Mouse (Mus musculus) left cerebral cortex, adult 11 months (tissue): ENCODE measurements around the gene Brf1.

Experiments used
- DNase-seq: peaks from one replicate; pipeline ENCODE4 v3.0.0; 2022; ENCODE audit warnings: low spot score

Brf1 gene

DNA sequence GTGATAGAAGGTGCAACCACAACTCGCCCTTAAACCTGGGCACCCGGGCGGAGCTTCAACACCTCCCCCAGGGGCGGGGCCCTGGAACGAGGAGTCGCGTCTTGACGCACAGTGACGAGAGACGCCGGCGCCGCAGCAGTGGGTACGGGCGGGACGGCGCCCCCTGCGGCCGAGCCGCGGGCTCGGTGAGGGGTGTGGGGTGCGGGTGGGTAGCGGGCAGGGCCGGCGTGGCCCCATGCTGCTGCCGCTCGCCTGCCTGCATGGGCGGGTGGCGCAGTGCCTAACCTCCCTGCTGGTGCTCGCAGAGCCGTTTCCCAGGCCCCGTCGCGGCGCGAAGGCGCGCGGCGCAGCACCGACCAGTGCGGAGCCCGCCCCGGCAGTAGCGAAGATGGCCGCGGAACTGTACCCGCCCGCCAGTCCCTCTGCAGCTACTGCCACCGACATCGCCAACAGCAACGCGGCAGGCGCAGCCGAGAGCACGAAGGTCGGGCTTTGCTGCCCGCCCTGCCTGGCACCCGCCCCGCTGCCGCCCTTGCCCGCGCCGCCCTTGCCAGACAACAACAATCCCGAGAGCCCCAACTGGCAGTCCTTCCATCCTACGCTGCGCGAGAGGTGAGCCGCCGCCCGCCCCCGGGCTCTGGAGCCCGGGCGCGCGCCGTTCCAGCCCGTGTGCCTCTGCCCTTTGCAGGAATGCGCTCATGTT lies 24.0 kb downstream of the Brf1 start, which contains the start of gene Btbd6:
Gene Btbd6 (plus strand): TSS at position 112 of the 703 bp plus-strand sequence.
- DNase-seq: peak; percentile 80

GRCm38 (mm10) chr12:112974736-112975135 lies 25.8 kb downstream of the Brf1 start:
- DNase-seq: no peak

DNA sequence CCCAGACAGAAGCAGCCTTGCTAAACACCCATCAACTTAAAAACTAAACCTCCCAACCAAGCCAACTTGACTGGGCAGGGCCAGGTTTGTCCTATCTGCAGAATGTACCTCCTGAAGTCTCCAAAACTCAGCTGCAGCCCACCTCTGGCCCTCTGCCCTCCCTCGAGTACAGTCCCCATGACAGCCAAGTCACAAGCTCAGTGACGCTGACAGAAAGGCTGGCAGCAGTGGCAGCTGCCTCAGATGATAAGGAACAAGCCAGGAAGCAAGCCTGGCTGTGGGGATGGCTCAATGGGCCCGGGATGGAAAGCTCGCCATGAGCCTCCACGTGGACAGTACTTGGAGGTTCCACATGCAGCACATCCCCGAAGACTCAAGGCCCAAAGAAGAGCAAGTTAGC lies 30.9 kb downstream of the Brf1 start:
- DNase-seq: no peak

DNA sequence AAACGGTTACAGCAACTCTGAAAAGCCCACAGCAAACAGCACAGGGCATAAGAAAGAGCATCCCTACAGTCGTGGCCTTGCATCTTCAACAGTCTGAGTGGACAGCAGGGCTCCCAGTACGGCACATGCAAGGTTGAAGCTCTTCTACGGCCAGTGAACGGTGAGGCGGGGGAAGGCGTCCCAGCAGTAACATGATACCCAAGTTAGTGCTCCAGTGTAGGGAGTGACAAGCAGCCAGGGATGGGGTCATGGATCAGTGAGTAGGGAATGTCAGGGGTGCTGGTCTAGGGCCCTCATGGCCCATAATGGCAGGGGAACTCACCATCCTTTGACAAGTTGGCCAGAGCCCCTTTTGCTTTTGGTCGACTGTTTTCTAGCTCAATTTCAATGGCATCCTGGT lies 31.6 kb downstream of the Brf1 start:
- no peak for DNase-seq

DNA sequence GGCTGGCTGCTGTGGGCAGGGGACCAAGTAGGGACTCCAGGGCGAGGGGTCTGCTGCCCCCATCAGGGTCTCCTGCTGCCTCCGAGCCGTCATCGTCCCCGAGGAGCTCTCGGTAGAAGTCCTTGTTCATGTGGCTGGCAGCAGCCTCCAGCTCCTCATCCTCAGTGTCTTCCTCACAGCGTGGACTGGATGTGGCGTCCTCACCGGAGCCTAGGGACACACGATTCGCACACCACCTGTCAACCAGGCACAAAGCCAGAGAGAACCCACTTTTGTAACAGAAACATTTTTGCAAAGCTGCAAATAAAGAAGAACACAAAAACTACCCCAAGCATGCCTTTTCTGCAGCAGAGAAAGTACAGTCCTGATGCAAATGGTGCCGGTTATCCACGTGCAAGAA lies 34.7 kb downstream of the Brf1 start:
- no peak for DNase-seq

- DNase-seq: no peak
Measured at GRCm38 (mm10) chr12:112961872-112962271, 38.6 kb downstream of the Brf1 start.

DNA sequence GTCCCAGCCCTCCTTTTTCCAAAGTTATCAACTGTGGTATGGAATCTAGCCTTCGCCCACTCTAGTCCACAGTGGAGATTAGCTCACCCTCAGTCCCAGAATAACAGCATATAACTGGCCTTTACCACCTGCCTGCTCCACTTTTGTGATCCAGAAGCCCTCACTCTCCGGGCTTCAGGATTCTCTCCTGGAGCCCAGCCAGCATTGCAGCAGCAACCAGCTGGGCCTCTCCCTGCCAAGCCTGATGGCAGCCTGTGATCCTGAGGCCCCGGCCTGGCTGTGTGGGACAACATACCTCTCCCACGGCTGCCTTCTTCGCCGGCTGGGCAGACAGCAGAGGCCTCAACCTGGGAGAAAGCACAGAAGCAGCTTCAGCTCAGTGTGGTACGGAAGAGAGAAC lies 39.1 kb downstream of the Brf1 start:
- DNase-seq: no peak

- no peak for DNase-seq
Measured at GRCm38 (mm10) chr12:112959421-112959820, 41.1 kb downstream of the Brf1 start.

DNA sequence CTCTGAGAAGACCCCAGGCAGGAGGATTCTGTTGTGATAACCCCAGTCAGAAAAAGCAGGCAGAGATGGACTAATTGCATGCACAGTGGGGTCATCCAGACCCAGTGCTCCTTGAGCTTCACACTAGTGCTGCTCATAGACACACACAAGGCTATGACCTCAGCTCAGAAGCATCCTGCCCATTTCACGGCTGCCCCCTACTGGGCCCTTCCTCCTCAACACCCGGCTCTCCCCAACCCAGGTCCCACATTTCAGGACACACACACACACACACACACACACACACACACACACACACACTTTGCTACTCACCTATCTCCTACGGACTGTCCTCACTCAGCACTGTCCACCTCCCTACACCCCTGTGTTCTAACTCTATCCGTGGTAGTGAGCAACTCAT lies 42.2 kb downstream of the Brf1 start:
- no peak for DNase-seq

DNA sequence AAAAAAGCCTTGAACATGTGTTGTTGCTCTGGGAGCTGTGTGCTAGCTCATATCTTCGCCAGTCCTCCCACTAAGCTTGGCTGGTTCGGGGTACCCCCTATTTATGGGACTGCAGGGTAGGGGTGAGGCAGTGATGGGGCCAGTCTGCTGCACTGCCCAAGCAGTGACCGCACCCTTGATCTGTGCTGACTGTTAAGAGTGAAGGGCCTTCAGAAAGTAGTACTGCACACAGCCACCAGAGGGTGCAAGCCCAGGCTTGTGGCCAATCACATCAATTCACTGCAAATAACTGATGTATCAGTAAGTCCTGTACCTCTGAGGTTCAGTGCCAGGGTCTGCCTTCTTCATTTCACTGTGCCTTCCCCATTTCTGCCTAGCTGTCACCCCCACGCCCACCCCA lies 44.7 kb downstream of the Brf1 start:
- DNase-seq: peak; percentile 64

DNA sequence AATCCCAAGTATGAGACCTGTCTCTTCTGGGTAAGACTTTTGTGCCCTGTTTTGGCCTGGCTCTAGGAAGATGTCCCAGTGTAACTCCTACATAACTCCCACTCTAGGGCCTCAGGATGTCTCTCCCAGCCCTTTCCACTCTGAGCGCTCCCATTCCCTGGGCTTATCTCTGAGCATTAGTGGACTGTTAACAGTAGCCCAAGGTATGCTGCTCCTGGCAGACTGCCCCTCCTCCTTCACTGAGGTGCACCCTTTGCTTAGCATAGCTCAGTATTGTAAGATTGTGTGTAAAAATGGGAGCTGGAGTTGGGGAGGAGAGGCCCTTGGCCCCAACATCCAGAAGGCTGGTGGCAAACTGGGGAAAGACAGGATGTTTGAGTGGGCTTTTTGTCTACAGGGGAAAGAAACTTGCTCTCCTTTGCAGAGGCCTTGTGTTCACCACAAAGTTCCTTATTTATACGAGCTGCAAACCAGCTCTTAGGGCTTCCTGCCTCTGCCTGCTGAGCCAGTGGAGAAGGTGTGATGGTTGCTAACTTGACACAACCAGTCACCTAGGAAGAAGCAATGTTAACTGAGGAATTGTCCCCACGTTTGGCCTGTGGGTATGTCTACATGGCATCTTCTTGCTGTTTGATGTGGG lies 47.5 kb downstream of the Brf1 start:
- no peak for DNase-seq

GRCm38 (mm10) chr12:112952433-112952832 lies 48.1 kb downstream of the Brf1 start:
- DNase-seq: no peak

DNA sequence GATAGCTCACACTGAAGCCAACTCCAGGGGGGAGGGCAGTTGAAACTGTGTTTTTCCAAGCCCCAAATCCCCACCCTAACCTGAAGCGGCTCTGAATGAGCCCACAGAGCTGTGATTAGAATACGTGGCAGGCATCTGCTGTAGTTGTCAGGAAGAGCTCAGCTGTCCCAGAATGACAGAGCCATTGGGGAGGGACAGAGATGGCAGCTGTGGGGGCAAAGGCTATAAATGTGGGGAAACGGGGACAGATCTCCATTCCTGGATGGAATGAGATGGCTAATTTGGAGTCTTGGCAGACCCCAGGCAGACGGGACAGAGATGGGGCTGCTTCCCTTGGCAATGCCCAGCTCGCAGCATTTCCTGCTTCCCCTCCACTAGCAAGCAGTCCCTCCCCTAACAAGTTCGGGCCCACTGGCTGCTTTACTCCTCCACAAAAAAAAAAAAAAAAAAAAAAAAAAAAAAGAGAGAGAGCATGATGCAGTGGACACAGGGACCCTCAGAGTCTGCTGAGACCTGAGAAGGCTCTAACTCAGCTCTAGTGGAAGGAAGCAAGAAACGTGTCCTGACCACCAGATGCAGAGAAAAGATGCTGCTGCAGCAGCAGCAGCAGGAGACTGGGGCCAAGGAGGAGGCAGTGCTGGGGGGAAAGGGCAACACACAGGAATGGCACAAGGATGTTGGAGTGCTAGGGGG lies 49.2 kb downstream of the Brf1 start:
- no peak for DNase-seq

DNA sequence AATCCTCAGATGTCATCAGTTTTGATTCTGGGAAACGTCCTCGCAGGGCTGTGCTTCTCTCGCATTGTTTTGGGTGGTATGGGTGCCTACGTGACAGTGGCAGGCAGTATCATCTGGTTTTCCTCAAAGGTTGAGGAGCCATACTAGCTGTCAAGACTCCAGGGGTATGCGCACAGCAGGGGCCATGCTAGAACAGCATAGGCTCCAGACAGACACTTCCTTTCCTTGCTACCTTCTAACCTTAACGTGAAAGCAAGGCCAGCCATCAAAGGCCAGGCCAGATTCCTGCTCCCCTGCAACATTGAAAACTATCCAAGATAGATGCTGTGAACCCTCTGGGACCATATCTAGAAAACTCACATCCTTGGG lies 49.8 kb downstream of the Brf1 start:
- no peak for DNase-seq

DNA sequence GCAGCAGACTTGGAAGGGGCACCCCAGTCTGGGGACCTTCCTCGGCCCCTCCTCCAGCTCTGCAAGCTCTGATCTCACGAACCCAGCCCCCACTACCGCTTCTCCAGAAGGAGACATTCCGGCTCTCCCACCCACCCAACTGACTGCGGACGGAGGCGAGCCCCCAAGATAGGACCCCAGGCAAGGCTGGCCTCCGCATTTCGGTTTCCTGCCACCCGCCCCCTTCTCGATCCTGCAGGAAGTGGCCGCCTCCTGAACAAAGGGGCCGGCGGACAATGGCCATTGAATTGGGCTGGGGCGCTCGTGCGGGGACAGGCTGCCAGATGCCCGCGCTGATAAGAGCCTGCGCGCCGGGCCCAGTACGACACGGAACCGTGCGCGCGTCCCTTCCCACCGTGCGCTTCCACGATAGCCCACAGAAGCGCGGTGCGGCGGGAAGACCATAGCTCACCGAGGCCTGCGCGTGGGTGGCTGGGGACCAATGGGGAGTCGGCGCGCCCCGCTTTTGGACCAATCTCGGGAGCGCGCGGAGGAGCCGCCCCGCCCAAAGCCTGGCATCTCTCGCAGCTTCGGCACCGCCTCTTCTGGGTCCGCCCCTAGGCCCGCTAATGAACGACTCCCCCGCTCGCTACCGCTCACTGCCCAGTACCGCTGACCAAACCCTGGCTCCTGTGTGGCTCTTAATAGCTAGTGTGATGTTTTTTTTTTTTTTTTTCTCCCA lies 50.3 kb downstream of the Brf1 start:
- peak; percentile 89 for DNase-seq

DNA sequence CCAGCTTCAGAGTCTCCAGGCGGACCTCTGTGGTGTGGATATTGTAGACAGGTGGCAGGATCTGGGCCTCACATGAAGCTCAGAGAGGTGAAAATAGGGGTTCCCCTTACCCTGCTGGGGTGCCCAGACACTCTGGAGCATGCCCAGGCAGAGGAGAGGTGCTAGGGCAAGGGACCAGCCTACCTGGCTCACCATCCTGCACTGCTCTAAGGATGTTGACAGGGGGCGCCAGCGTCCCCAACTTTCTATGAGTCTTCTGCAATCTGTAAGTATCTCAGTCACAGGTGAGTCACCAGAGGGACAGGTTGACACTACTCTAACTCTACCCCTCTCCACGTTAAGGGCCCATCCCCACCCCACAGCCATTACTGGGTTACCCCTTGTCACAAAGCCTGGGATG lies 53.2 kb downstream of the Brf1 start:
- DNase-seq: no peak

DNA sequence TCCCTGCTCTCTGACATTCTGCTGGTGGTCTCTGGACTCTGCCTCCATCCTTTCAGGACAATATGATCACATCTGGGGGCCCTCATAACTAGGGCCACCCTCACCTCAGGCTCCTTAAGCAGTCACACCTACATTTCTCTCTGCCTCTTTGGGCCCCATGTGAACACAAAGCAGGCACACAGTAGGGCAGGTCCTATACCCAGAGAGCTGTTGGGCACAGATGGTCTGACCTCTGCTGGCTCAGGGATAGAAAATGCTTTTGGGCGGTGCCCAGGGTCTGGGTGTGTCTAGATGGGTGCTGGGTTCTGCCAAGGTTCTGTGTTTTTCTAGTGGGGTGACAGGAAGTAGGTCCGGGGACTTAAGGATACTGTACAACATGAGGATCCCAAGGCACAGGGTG lies 56.8 kb downstream of the Brf1 start:
- no peak for DNase-seq

DNA sequence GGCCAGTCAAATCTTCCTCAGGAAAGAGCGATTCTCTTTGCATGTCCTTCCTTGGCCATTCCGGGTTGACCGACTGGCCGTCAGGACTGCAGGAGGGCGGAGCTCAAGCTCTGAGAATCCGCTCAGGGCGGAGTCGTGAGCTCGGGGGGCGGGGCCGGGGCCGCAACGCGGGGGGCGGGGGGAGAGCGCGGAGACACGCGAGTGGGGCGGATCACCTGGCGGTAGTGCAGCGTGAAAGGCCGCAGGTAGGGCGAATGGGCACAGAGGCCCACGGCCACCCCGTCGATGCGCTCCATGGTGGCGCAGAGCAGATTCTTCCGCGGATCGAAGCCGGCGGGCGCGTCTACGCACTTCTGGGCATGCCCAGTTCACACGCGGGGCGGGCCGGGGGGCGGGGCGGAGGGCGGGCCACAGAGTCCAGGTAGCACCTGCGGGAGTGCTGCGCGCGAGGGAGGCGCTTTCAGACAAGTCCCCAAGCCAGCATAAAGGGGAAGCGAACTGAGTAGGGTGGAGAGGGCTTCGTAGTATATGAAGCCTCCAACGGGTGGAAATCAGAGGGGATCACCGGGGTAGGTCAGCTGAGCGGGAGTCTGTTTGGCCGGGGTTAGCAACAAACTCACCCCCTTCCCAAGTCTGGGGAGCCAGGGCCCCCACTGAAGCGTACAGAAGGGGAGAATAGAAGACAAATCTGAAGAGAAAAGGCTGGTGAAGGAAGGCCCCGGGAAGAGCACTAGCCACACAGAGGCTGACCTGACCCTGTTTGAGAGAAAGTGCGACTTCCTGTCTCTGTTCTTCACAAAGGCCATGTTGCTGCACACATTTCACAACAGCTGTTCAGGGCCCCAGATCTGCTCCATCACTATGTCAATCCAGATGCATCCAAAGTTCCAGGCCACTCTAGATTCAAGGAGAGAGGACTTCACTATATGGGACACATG lies 58.5 kb downstream of the Brf1 start, which contains the start of gene Nudt14:
Gene Nudt14 (minus strand): TSS at position 349 of the 938 bp plus-strand sequence.
- no peak for DNase-seq

DNA sequence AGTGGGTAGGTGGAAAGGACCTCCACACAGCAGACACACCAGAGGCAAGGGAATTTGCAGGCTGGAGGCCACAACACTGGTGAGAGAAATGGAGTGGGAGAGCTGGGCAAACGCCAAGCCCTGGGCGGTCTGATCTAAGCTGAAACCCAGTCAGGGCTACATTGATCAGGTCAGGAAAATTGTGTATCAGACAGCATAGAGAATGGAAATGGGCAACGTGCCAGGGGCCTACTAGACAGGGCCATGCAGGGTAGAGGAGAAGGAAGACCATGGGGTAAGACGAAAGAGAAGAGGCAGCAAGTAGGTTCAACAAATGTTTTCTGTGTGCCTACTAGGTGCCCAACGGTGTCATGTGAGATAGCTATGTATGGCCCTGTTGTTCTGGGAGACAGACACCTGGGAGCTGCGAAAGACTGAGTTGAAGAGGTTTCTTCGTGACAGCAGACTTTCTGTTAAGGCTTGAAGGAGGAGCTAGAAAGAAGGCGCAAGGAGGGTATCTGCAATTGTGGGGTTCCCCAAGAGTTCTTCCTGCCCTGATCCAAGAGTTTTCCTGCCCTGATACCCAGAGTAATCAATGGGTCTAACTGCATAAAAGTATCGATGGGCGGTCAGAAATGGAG lies 59.2 kb downstream of the Brf1 start:
- DNase-seq: no peak

DNA sequence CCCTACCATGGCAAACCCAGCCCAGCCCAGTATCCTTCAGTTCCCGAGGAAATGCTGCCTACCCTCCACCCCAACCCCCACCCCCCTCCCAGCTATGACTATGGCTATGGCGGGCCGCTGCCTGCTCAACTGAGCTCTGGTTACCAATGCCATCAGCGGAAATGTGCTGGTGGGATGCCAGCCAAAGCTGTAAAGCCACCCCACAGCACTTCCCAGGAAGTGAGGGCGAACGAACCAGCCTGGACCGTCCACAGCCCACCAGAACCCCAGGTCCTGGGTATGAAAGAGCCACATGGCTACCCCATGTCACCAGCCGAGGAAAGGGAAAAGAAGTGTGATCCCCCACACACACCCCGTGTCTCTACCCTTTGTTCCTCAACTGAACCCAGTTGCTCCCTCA lies 59.8 kb downstream of the Brf1 start:
- DNase-seq: no peak

DNA sequence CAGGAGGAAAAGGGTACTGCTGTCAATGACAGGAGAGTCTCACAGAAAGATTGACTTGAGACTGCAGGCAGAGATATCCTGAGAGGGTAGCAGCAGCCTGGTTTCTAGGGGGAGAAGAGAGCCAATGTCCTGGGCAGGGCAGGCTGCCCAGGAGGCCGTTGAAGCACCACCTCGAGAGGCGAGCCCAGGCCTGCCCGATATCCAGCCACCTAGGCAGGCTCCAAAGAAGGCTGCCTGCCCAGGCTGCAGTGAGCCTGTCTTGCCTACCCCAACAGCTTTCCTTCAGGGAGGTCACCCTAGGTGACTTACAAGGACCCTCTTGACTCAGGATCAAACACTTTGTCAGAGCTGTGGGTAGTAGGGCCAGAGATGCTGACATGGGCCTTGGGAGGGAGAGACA lies 60.3 kb downstream of the Brf1 start:
- no peak for DNase-seq
